Mouse (Mus musculus): Measurements from ENCODE around the gene Nxph4. TPM values are rescaled to one million over a fixed set of nuclear protein-coding genes. Genes with fewer than 3 reads are reported as not detected.
A peak's percentile ranks its signal among the peaks of the same experiment; 100 is the strongest.

Nxph4 gene
- total and polyA plus RNA-seq, 3 experiments = 0.13 to 0.14 TPM; not detected in 1

DNA sequence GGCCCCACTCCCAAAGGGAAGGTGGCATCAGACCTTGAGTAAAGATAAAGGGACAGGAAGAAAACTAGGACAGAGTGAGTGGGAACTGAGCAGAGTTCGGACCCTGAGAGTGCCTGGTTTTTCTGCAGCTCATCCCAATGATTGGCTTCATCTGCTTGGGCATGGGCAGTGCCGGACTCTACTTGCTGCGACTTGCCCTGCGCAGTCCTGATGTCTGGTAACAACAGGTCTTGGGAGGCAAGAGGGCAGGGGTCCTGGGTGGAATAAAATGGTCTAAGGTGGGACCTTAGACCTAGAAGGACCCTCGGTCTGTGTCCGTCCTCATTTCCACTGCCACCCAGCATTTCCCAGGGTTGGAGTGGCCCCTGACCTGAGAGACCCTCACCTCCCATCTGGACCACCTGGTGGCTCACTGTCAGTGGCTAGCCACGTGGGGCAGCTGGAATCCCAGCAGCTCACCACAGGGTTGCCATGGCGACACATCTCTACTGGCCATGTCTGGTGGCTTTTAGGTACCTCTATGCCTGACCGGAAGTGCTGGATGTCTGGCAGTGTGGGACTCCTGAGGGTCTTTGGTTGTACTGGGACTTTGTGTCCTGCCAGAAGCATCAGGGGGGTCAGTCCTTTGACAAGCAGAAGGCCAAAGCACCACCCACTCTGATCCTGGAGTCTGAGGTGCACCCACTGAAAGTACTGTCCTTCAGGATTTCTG is 18.9 kb downstream of the Nxph4 start:
- peaks cover 15% of the 10 kb centered on the region for H3K79me2 ChIP-seq (replicated peaks; ENCODE audit: control insufficient read depth, extremely low read depth, insufficient read depth, poor library complexity, severe bottlenecking)
- in situ Hi-C loops (cut with MboI; ENCODE audit: low pct_ligation_motif_present, low pct_unique_long_range_greater_than_20kb, low sequenced_read_pairs) = no loop called here
- peaks cover 33 to 78% of the 10 kb centered on the region in 2 experiments for H3K4me1 ChIP-seq (ENCODE audit: control insufficient read depth in 1 of 2, insufficient read depth in 2 of 2)
- peaks cover 7% of the 10 kb centered on the region for H3K27me3 ChIP-seq (replicated peaks)
- H3K9ac ChIP-seq (ENCODE audit: insufficient read depth, low read depth) = no peak overlapping the region
- peak; percentile 42 for DNase-seq (ENCODE audit: extremely low read depth)
- peaks cover 37 to 51% of the 10 kb centered on the region in 2 experiments for H3K36me3 ChIP-seq (replicated peaks in 1 of 2; ENCODE audit: control insufficient read depth in 1 of 2, insufficient read depth in 1 of 2, low read length in 1 of 2)
- no peaks in the 10 kb centered on the region for H3K9me3 ChIP-seq (replicated peaks; ENCODE audit: low read length)
- no peak overlapping the region for H3K27ac ChIP-seq (ENCODE audit: insufficient read depth, low read depth)
- H3K4me2 ChIP-seq (ENCODE audit: insufficient read depth, low read depth, poor library complexity, severe bottlenecking) = no peak overlapping the region
- dilution Hi-C loops (cut with MboI; ENCODE audit: extremely low pct_ligation_motif_present, extremely low pct_unique_long_range_greater_than_20kb, low sequenced_read_pairs) = no loop called here
- H3K4me3 ChIP-seq (replicated peaks in 1 of 3; ENCODE audit: low read depth in 2 of 3, low read length in 2 of 3, poor library complexity in 1 of 3) = no peak overlapping the region
- TF ChIP-seq POLR2AphosphoS2 (IDR thresholded peaks at IDR 0.05; ENCODE audit: low read depth, low read length) (peak; percentile 75), CHD2 (IDR thresholded peaks at IDR 0.05; ENCODE audit: low read length) (peak; percentile 11), SIN3A (IDR thresholded peaks at IDR 0.05; ENCODE audit: low read length) (no peak)

GRCm38 (mm10) chr10:127514764-127515163 is 19.6 kb downstream of the Nxph4 start, which contains the start of gene Ndufa4l2:
Ndufa4l2 (plus strand) TSS chr10:127514967.
- H3K27ac ChIP-seq (ENCODE audit: insufficient read depth, low read depth) = no peak within 1 kb of the TSS
- H3K4me3 ChIP-seq (replicated peaks in 1 of 3; ENCODE audit: low read depth in 2 of 3, low read length in 2 of 3, poor library complexity in 1 of 3) = no peak within 1 kb of the TSS
- no peaks in the 10 kb centered on the region for H3K9me3 ChIP-seq (replicated peaks; ENCODE audit: low read length)
- peaks cover 32 to 45% of the 10 kb centered on the region in 2 experiments for H3K36me3 ChIP-seq (replicated peaks in 1 of 2; ENCODE audit: control insufficient read depth in 1 of 2, insufficient read depth in 1 of 2, low read length in 1 of 2)
- H3K9ac ChIP-seq (ENCODE audit: insufficient read depth, low read depth) = no peak within 1 kb of the TSS
- H3K4me1 ChIP-seq (ENCODE audit: control insufficient read depth in 1 of 2, insufficient read depth in 2 of 2) = peaks cover 35 to 78% of the 10 kb centered on the region in 2 experiments
- dilution Hi-C loops (cut with MboI; ENCODE audit: extremely low pct_ligation_motif_present, extremely low pct_unique_long_range_greater_than_20kb, low sequenced_read_pairs) (no loop called here), in situ Hi-C loops (cut with MboI; ENCODE audit: low pct_ligation_motif_present, low pct_unique_long_range_greater_than_20kb, low sequenced_read_pairs) (no loop called here)
- TF ChIP-seq ELF1 (IDR thresholded peaks at IDR 0.05; ENCODE audit: low read depth, low read length) (no peak), E2F4 (IDR thresholded peaks at IDR 0.05; ENCODE audit: insufficient replicate concordance, low read depth, low read length) (no peak), CTCF (conservative IDR thresholded peaks at IDR 0.05 in 1 of 2, IDR thresholded peaks at IDR 0.05 in 1 of 2; ENCODE audit: low read depth in 2 of 2, low read length in 2 of 2) (no peak), MAZ (IDR thresholded peaks at IDR 0.05; ENCODE audit: low read depth, low read length) (no peak), TBP (conservative IDR thresholded peaks at IDR 0.05; ENCODE audit: low read depth, low read length) (no peak), KAT2A (IDR thresholded peaks at IDR 0.05; ENCODE audit: insufficient replicate concordance, low read length) (no peak), ZC3H11A (IDR thresholded peaks at IDR 0.05; ENCODE audit: low read depth, low read length) (no peak), IRF4 (IDR thresholded peaks at IDR 0.05; ENCODE audit: low read depth, low read length) (no peak), ZNF384 (IDR thresholded peaks at IDR 0.05; ENCODE audit: low read depth, low read length) (no peak)
- H3K27me3 ChIP-seq (replicated peaks) = peaks cover 14% of the 10 kb centered on the region
- no peak for DNase-seq (ENCODE audit: extremely low read depth)
- H3K79me2 ChIP-seq (replicated peaks; ENCODE audit: control insufficient read depth, extremely low read depth, insufficient read depth, poor library complexity, severe bottlenecking) = peaks cover 8% of the 10 kb centered on the region
- peak within 1 kb of the TSS; percentile 79; the same call in 1 of the 2 replicates for H3K4me2 ChIP-seq (ENCODE audit: insufficient read depth, low read depth, poor library complexity, severe bottlenecking)
